Mouse (Mus musculus) ES-E14 (cell line): Measurements from ENCODE around the gene Nme3. TPM values are rescaled to one million over a fixed set of nuclear protein-coding genes. Genes with fewer than 3 reads are reported as not detected.

Experiments
- DNase-seq: peaks from one replicate; pipeline ENCODE4 v3.0.0-alpha.2; 2013; ENCODE audit warnings: low read depth, low spot score
- H3K27ac ChIP-seq: 2 replicates; pipeline ENCODE4 v1.5.1; 2012; ENCODE audit warnings: low read depth, mild to moderate bottlenecking, low read length, moderate library complexity, mixed read lengths; ENCODE audit not compliant: poor library complexity, insufficient read depth, severe bottlenecking
- H3K36me3 ChIP-seq: 2 replicates; pipeline ENCODE4 v1.6.1; 2012; ENCODE audit warnings: mild to moderate bottlenecking, low read length, moderate library complexity, mixed read lengths; ENCODE audit not compliant: control insufficient read depth, poor library complexity, insufficient read depth, severe bottlenecking
- H3K4me1 ChIP-seq, 2 experiments: fragments of 150-350 bp in 1 of 2; sonication (generic) in 1 of 2; 2 replicates each; pipeline ENCODE4 v1.6.1; 2012; ENCODE audit warnings: low read length in 2 of 2, mild to moderate bottlenecking in 1 of 2, mixed read lengths in 1 of 2; ENCODE audit not compliant: control insufficient read depth in 2 of 2, insufficient read depth in 2 of 2, poor library complexity in 1 of 2
- H3K4me3 ChIP-seq, 2 experiments: fragments of 150-350 bp in 1 of 2; sonication (generic) in 1 of 2; 2 replicates each; pipeline ENCODE4 v1.5.1; 2012; ENCODE audit warnings: low read length in 2 of 2, low read depth in 1 of 2, mild to moderate bottlenecking in 1 of 2, mixed read lengths in 1 of 2; ENCODE audit not compliant: insufficient read depth in 1 of 2, poor library complexity in 1 of 2, severe bottlenecking in 1 of 2
- H3K9ac ChIP-seq: 2 replicates; pipeline ENCODE4 v1.6.1; 2012; ENCODE audit warnings: low read depth, mild to moderate bottlenecking, low read length, mixed read lengths; ENCODE audit not compliant: poor library complexity, insufficient read depth, severe bottlenecking
- H3K9me3 ChIP-seq: fragments of 150-350 bp; sonication (generic); 2 replicates; pipeline ENCODE4 v1.6.1; 2012; ENCODE audit warnings: low read depth, mild to moderate bottlenecking, low read length; ENCODE audit not compliant: control insufficient read depth, insufficient read depth
- CHD2 ChIP-seq: IDR thresholded peaks from 2 replicates; pipeline ENCODE4 v1.6.1; 2014; ENCODE audit warnings: mild to moderate bottlenecking, low read depth, low read length, inconsistent platforms
- HCFC1 ChIP-seq: IDR thresholded peaks from 2 replicates; pipeline ENCODE4 v1.6.1; 2012; ENCODE audit warnings: low read length, inconsistent platforms, borderline replicate concordance; ENCODE audit not compliant: insufficient read depth
- MAFK ChIP-seq: IDR thresholded peaks from 2 replicates; pipeline ENCODE4 v1.6.1; 2014; ENCODE audit warnings: mild to moderate bottlenecking, low read depth, low read length, inconsistent platforms; ENCODE audit not compliant: insufficient read depth
- ZC3H11A ChIP-seq: IDR thresholded peaks from 2 replicates; pipeline ENCODE4 v1.6.1; 2012; ENCODE audit warnings: low read depth, mild to moderate bottlenecking, inconsistent platforms, low read length, borderline replicate concordance
- ZNF384 ChIP-seq: IDR thresholded peaks from 2 replicates; pipeline ENCODE4 v1.6.1; 2012; ENCODE audit warnings: low read depth, low read length, inconsistent platforms
- in situ Hi-C, 2 experiments: fragments of 600-800 bp; cut with MboI; formaldehyde crosslinking; loops; one replicate each; pipeline ENCODE4 v1.15.1; 2025; ENCODE audit warnings: low sequenced_read_pairs in 2 of 2, inconsistent platforms in 1 of 2; ENCODE audit not compliant: unreplicated experiment in 2 of 2
- total RNA-seq: library from RNA; depleted of rRNA; stranded (reverse); fragments of 300-350 nt; gene quantifications from 2 replicates; pipeline ENCODE4 v1.2.3, GENCODE M21; 2012

Gene Nme3
- total RNA-seq, 1 experiment, result 59.4 TPM

DNA sequence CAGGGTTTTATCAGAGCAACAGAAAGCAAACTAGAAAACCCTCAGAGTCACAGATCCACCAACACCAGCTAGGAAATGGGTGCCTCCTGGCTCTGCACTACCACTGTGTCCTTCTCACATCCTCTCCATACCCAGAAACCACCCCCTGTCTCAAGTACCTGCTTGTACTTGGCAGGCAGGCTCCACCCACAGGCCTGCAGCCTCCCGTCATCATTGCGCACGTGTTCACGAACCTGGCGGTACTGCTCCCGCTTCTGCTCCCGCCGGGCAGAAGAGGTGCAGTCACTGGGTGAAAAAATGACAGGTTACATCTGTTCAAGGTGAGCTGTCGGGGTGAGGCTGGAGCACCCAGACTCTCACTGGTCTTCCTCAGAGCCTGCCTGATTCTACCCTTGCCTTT, 7.5 kb downstream of the Nme3 start:
- in situ Hi-C loops, result no loop called here
- Histone ChIP-seq H3K36me3 (peaks cover 51% of the 10 kb centered on the region), H3K4me1 (peaks cover 0 to 3% of the 10 kb centered on the region in 2 experiments; a peak in 1 of 4 replicates)

DNA sequence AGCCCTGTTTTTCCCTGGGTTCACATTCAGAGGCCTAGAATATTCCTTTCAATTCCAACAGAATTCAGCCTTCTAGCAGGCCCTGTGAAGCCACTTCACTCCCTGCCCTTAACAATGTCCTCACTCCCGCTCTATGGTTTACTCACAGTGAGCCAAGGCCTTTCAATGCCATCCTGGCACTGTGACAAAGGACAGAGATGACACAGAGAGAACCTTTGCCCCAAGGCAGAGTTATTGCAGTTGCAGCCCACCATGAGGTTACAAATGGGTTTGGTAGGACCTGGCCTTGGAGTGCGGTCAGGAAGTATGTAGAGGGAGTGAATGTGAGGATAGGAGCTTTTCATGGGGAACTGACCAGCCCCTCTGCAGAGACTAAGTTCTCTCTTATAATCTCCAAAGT, 11.3 kb downstream of the Nme3 start:
- Histone ChIP-seq H3K36me3 (peaks cover 28% of the 10 kb centered on the region), H3K9me3 (no peaks in the 10 kb centered on the region), H3K27ac (no peak overlapping the region), H3K9ac (no peak overlapping the region), H3K4me3 (no peak overlapping the region), H3K4me1 (peaks cover 0 to 3% of the 10 kb centered on the region in 2 experiments; a peak in 1 of 4 replicates)
- no peak for DNase-seq
- in situ Hi-C loops, result no loop called here
- TF ChIP-seq HCFC1, result no peak
- TF ChIP-seq CHD2, result no peak
- TF ChIP-seq ZC3H11A, result no peak

More for the DNA sequence above, 7.5 kb downstream of the Nme3 start:
- no peak overlapping the region for H3K27ac ChIP-seq
- TF ChIP-seq MAFK (no peak), ZC3H11A (no peak), CHD2 (no peak), ZNF384 (no peak), HCFC1 (no peak)
- H3K9me3 ChIP-seq, result no peaks in the 10 kb centered on the region
- no peak for DNase-seq
- H3K9ac ChIP-seq, result no peak overlapping the region
- no peak overlapping the region for H3K4me3 ChIP-seq

DNA sequence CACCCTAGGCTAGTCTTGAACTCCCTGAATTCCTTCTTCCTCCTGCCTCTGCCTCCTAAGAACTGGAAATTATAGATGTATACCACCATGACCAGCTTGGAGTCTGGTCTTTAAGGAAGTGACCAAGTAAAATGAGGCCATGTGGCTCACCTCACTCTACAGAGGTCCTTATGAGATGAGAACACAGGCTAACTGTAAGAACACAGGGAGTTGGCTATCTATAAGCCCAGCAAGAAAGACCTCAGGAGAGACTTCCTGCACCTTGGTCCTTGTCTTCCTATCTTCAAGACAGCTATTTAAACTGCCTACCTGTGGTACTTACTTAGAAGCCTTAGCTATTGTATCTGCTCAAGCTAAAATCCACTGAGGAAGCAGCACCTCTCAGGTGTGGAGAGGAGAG, 17.7 kb downstream of the Nme3 start:
- no peak overlapping the region for H3K27ac ChIP-seq
- no peaks in the 10 kb centered on the region for H3K9me3 ChIP-seq
- DNase-seq, result no peak
- H3K36me3 ChIP-seq, result peaks cover 41% of the 10 kb centered on the region
- no peaks in the 10 kb centered on the region for H3K4me1 ChIP-seq
- in situ Hi-C loops, result no loop called here
- H3K9ac ChIP-seq, result no peak overlapping the region
- H3K4me3 ChIP-seq, result no peak overlapping the region
- TF ChIP-seq HCFC1 (no peak), ZNF384 (no peak), CHD2 (no peak), ZC3H11A (no peak), MAFK (no peak)

DNA sequence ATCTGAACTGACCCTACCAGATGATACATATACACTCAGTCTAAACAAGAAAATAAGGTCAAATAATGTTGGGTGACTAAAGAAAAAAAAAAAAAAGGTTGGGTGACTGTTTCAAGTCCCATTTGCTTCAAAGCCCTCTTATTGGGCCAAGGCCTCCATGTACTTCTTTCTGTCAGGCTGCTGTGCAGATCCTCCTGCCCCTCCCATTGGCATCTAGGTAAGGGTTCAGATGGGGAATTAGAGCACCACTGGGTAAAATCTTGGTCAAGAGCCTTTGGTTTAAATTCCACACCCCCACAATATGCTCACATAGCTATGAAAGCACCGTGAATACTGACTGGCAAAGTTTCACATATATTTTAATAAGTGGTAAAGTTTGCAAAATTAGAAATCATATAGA, 26.9 kb downstream of the Nme3 start:
- TF ChIP-seq MAFK (no peak), ZNF384 (no peak), CHD2 (no peak), ZC3H11A (no peak), HCFC1 (no peak)
- Histone ChIP-seq H3K36me3 (peaks cover 13% of the 10 kb centered on the region), H3K4me3 (no peak overlapping the region), H3K27ac (no peak overlapping the region), H3K9ac (no peak overlapping the region), H3K4me1 (no peaks in the 10 kb centered on the region), H3K9me3 (no peaks in the 10 kb centered on the region)
- DNase-seq, result no peak
- in situ Hi-C loops, result no loop called here

DNA sequence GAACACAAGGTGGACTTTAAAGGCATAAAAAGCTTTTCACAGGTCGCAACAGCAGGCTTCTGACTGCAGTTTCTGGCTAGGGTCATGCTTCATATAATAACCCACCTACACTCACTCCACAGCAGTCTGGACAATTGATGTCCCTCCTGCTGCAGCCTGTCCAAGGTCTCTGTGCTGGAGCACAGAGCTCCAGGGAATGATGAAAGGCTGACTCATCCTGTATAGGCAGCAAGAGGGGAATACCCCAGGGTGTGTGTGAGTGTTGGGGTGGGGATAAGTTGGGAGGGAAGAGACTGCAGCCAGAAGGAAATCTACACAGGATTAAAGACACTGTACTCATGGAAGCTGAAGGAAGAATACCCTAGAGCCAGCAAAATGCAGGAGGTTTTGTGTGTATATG, 33.2 kb downstream of the Nme3 start:
- Histone ChIP-seq H3K9me3 (no peaks in the 10 kb centered on the region), H3K4me3 (no peak overlapping the region), H3K27ac (no peak overlapping the region; the same call in 1 of the 2 replicates), H3K36me3 (peaks cover 2% of the 10 kb centered on the region), H3K9ac (no peak overlapping the region), H3K4me1 (peaks cover 0 to 3% of the 10 kb centered on the region in 2 experiments; a peak in 1 of 4 replicates)
- DNase-seq, result no peak
- no peak for TF ChIP-seq MAFK
- no peak for TF ChIP-seq CHD2
- TF ChIP-seq ZC3H11A, result no peak
- TF ChIP-seq HCFC1, result no peak
- TF ChIP-seq ZNF384, result no peak
- in situ Hi-C loops, result no loop called here
